Comparison of ENCODE assay signal across 10 mouse cellular contexts in the genomic region with DNA sequence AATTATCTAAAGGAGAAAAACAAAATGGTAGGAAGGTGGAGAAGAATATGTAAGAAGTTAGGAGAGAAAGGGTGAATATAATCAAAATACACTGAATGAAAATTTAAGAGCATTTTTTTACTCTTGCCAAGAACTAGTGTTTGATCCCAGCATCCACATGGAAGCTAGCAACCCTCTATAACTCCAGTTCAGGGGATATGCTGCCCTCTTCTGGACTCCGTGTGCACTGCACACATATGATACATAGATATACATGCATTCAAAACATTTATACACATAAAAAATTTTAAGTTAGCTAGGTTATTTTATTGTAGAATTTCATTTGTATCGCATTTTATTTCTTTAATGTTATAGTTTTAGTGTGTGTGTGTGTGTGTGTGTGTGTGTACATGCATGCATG. TPM values are rescaled to one million over a fixed set of nuclear protein-coding genes. Genes with fewer than 3 reads are reported as not detected.
DNase-seq lines count a peak whose midpoint lies in the region; ATAC-seq and TF ChIP-seq lines count a peak whose summit lies in the region.
"Had no signal": no experiment of that assay in that cellular context is flagged by ENCODE, and none has a peak within 500 bp of the region (broad histone marks: within the 10 kb centered on the region; RNA-seq: fewer than 3 reads in every experiment).

No protein-coding gene starts in this region.

- H3K4me1 ChIP-seq in hindbrain, embryonic 11.5 days (replicated peaks; ENCODE audit: control insufficient read depth, insufficient read depth, low read length): no peaks in the 10 kb centered on the region
- H3K4me1 ChIP-seq in hindbrain, embryonic 14.5 days (replicated peaks; ENCODE audit: control insufficient read depth, insufficient read depth, low read length): no peaks in the 10 kb centered on the region
- H3K4me1 ChIP-seq in lung, adult 2 months (ENCODE audit: control insufficient read depth, insufficient read depth, low read length): no peaks in the 10 kb centered on the region
- H3K4me1 ChIP-seq in MEL (ENCODE audit: control insufficient read depth in 1 of 2, insufficient read depth in 2 of 2, low read length in 2 of 2): no peaks in the 10 kb centered on the region; a peak in 2 of 4 replicates
- no peaks in the 10 kb centered on the region for H3K4me1 ChIP-seq in limb, embryonic 10.5 days
- H3K4me1 ChIP-seq: kidney, embryonic 15.5 days; limb, embryonic 15.5 days had no signal

- DNase-seq in hindbrain, embryonic 11.5 days (ENCODE audit: low spot score): peak; percentile 10
- no peak for DNase-seq in hindbrain, embryonic 14.5 days (ENCODE audit: low spot score)
- DNase-seq in lung, postnatal 36 days: peak; percentile 15
- no peak for DNase-seq in lung, adult 2 months
- DNase-seq in MEL (ENCODE audit: low read depth, low spot score): peak; percentile 72
- DNase-seq in retina, embryonic 14.5 days (ENCODE audit: low spot score): peak; percentile 25
- no peak for DNase-seq in limb, embryonic 10.5 days (ENCODE audit: low spot score)
- DNase-seq in gastrocnemius, postnatal 10 days: no peak

- no peaks in the 10 kb centered on the region for H3K27me3 ChIP-seq in hindbrain, embryonic 11.5 days (ENCODE audit: control insufficient read depth, insufficient read depth, low read length)
- H3K27me3 ChIP-seq in hindbrain, embryonic 14.5 days (ENCODE audit: control insufficient read depth, insufficient read depth, low read length): no peaks in the 10 kb centered on the region
- peaks cover 4 to 6% of the 10 kb centered on the region in 2 experiments for H3K27me3 ChIP-seq in MEL (ENCODE audit: control insufficient read depth in 1 of 2, insufficient read depth in 2 of 2, low read length in 2 of 2)
- H3K27me3 ChIP-seq in limb, embryonic 10.5 days (ENCODE audit: low read depth, poor library complexity, severe bottlenecking): no peaks in the 10 kb centered on the region
- H3K27me3 ChIP-seq: kidney, embryonic 15.5 days; limb, embryonic 15.5 days had no signal

- ATAC-seq in hindbrain, embryonic 11.5 days (ENCODE audit: low FRiP score): no peak
- ATAC-seq in hindbrain, embryonic 14.5 days (ENCODE audit: low FRiP score): no peak

- TF ChIP-seq CTCF in lung, adult 2 months (IDR thresholded peaks at IDR 0.05; ENCODE audit: insufficient read depth, low read length): no peak
- TF ChIP-seq CTCF in MEL (IDR thresholded peaks at IDR 0.05 in 2 of 3, conservative IDR thresholded peaks at IDR 0.05 in 1 of 3; ENCODE audit: control insufficient read depth in 1 of 3, insufficient read depth in 1 of 3, low read depth in 2 of 3, low read length in 3 of 3, poor library complexity in 1 of 3, severe bottlenecking in 1 of 3): peak; percentile 49 to 64 (median 64)

- TF ChIP-seq RAD21 in MEL (IDR thresholded peaks at IDR 0.05; ENCODE audit: low read depth, low read length): peak; percentile 62

- H3K9me3 ChIP-seq in hindbrain, embryonic 11.5 days (ENCODE audit: control insufficient read depth, low read length): no peaks in the 10 kb centered on the region
- no peaks in the 10 kb centered on the region for H3K9me3 ChIP-seq in hindbrain, embryonic 14.5 days (ENCODE audit: control insufficient read depth, low read length)
- no peaks in the 10 kb centered on the region for H3K9me3 ChIP-seq in MEL (replicated peaks; ENCODE audit: insufficient read depth, low read length)
- no peaks in the 10 kb centered on the region for H3K9me3 ChIP-seq in limb, embryonic 10.5 days (replicated peaks)
- H3K9me3 ChIP-seq: kidney, embryonic 15.5 days; limb, embryonic 15.5 days had no signal

- H3K27ac ChIP-seq in hindbrain, embryonic 11.5 days (ENCODE audit: low read depth, low read length): no peak overlapping the region
- no peak overlapping the region for H3K27ac ChIP-seq in hindbrain, embryonic 14.5 days
- no peak overlapping the region for H3K27ac ChIP-seq in MEL (ENCODE audit: control insufficient read depth, low read depth, low read length)
- no peak overlapping the region for H3K27ac ChIP-seq in limb, embryonic 10.5 days
- H3K27ac ChIP-seq: kidney, embryonic 15.5 days; limb, embryonic 15.5 days had no signal

- H3K4me3 ChIP-seq in hindbrain, embryonic 11.5 days (ENCODE audit: low read depth, low read length): no peak overlapping the region
- no peak overlapping the region for H3K4me3 ChIP-seq in hindbrain, embryonic 14.5 days (replicated peaks; ENCODE audit: low read length)
- no peak overlapping the region for H3K4me3 ChIP-seq in lung, adult 2 months (replicated peaks; ENCODE audit: extremely low read depth, low read depth, low read length)
- no peak overlapping the region for H3K4me3 ChIP-seq in MEL (ENCODE audit: control insufficient read depth in 1 of 2, insufficient read depth in 1 of 2, low read depth in 2 of 2, low read length in 2 of 2)
- H3K4me3 ChIP-seq in limb, embryonic 10.5 days: no peak overlapping the region
- H3K4me3 ChIP-seq: kidney, embryonic 15.5 days; limb, embryonic 15.5 days had no signal

- no peak overlapping the region for H3K4me2 ChIP-seq in hindbrain, embryonic 11.5 days (replicated peaks; ENCODE audit: low read depth, low read length)
- no peak overlapping the region for H3K4me2 ChIP-seq in hindbrain, embryonic 14.5 days (replicated peaks)
- H3K4me2 ChIP-seq: kidney, embryonic 15.5 days; limb, embryonic 15.5 days had no signal

- 43% methylated on average over 2 of the region's 2 CpGs for WGBS in hindbrain, embryonic 11.5 days
- 27% methylated on average over 2 of the region's 2 CpGs for WGBS in hindbrain, embryonic 14.5 days
- WGBS in lung, adult 2 months: 40% methylated on average over 2 of the region's 2 CpGs
- 41% methylated on average over 2 of the region's 2 CpGs for WGBS in limb, embryonic 10.5 days

- TF ChIP-seq EP300 in MEL (IDR thresholded peaks at IDR 0.05; ENCODE audit: low read depth in 1 of 2, low read length in 2 of 2): no peak

- H3K79me2 ChIP-seq in MEL (ENCODE audit: control insufficient read depth, insufficient read depth, low read length, poor library complexity): no peaks in the 10 kb centered on the region

- H3K36me3 ChIP-seq in hindbrain, embryonic 11.5 days (ENCODE audit: control insufficient read depth, insufficient read depth, low read length): no peaks in the 10 kb centered on the region
- no peaks in the 10 kb centered on the region for H3K36me3 ChIP-seq in hindbrain, embryonic 14.5 days (replicated peaks; ENCODE audit: control insufficient read depth, insufficient read depth)
- no peaks in the 10 kb centered on the region for H3K36me3 ChIP-seq in MEL (ENCODE audit: control insufficient read depth in 1 of 2, insufficient read depth in 2 of 2, low read length in 2 of 2)
- no peaks in the 10 kb centered on the region for H3K36me3 ChIP-seq in limb, embryonic 10.5 days
- H3K36me3 ChIP-seq: kidney, embryonic 15.5 days; limb, embryonic 15.5 days had no signal

- TF ChIP-seq POLR2A in lung, adult 2 months (IDR thresholded peaks at IDR 0.05; ENCODE audit: borderline replicate concordance, extremely low read depth, low read depth, low read length): no peak
- no peak for TF ChIP-seq POLR2A in MEL (IDR thresholded peaks at IDR 0.05; ENCODE audit: control insufficient read depth in 1 of 2, insufficient read depth in 1 of 2, low read depth in 1 of 2, low read length in 2 of 2, poor library complexity in 1 of 2)

- H3K9ac ChIP-seq in hindbrain, embryonic 11.5 days (ENCODE audit: low read depth, low read length): no peak overlapping the region
- H3K9ac ChIP-seq in hindbrain, embryonic 14.5 days: no peak overlapping the region
- no peak overlapping the region for H3K9ac ChIP-seq in MEL (ENCODE audit: control insufficient read depth, low read depth, low read length, poor library complexity, severe bottlenecking)
- H3K9ac ChIP-seq: kidney, embryonic 15.5 days; limb, embryonic 15.5 days had no signal

TF ChIP-seq in MEL, 35 proteins besides CTCF, POLR2A, EP300 and RAD21 (continues in another document):
- TF ChIP-seq TBP (IDR thresholded peaks at IDR 0.05; ENCODE audit: low read depth, low read length) (no peak), NRF1 (IDR thresholded peaks at IDR 0.05; ENCODE audit: insufficient read depth, low read depth, low read length, poor library complexity, severe bottlenecking) (no peak), SMC3 (IDR thresholded peaks at IDR 0.05; ENCODE audit: low read depth, low read length) (peak; percentile 51), ZKSCAN1 (IDR thresholded peaks at IDR 0.05; ENCODE audit: low read depth, low read length) (no peak), MXI1 (IDR thresholded peaks at IDR 0.05; ENCODE audit: low read depth, low read length) (no peak), SIN3A (IDR thresholded peaks at IDR 0.05; ENCODE audit: low read length) (no peak), UBTF (IDR thresholded peaks at IDR 0.05; ENCODE audit: borderline replicate concordance, insufficient read depth, low read depth, low read length) (no peak), POLR2AphosphoS5 (IDR thresholded peaks at IDR 0.05; ENCODE audit: borderline replicate concordance, low read depth, low read length) (no peak), MYC (IDR thresholded peaks at IDR 0.05; ENCODE audit: low read depth, low read length) (no peak; the same call in 1 of the 2 replicates), ZC3H11A (IDR thresholded peaks at IDR 0.05; ENCODE audit: low read depth, low read length) (peak; percentile 40; the same call in 1 of the 2 replicates), MAFK (IDR thresholded peaks at IDR 0.05; ENCODE audit: borderline replicate concordance, low read depth, low read length) (no peak), TCF12 (IDR thresholded peaks at IDR 0.05; ENCODE audit: low read depth, low read length) (no peak)

RNA-seq across cellular contexts. Expression of a gene that starts 6.3 kb away (rescaled TPM):
- polyA plus RNA-seq in hindbrain, embryonic 11.5 days (2014; fragmentation: Nextera tagmentation; extraction: Ambion mirVana): 12.0 and 14.1 TPM in 2 replicates
- 13.3 and 15.2 TPM in 2 replicates for polyA plus RNA-seq in hindbrain, embryonic 14.5 days (2014; fragmentation: Nextera tagmentation; extraction: Ambion mirVana)
- 2.0 and 2.9 TPM in 2 replicates for polyA plus RNA-seq in lung, adult 2 months (2012; rRNA removed)
- 8.1 and 12.4 TPM in 2 replicates for total RNA-seq in MEL (2012; rRNA removed)
- 10 to 100 TPM in 1 of 2 experiments, not detected in 1; 10.4 TPM for polyA plus RNA-seq in MEL (2012; ENCODE audit: insufficient read depth in 1 of 2, insufficient read length in 2 of 2, low read depth in 1 of 2, low replicate concordance in 2 of 2, missing spikeins in 1 of 2)
- 12.8 and 17.8 TPM in 2 replicates for polyA plus RNA-seq in limb, embryonic 10.5 days (2016; fragmentation: Nextera tagmentation; extraction: Ambion mirVana)
- total RNA-seq in gastrocnemius, postnatal 10 days (2021): 10 to 100 TPM; 28.6 to 37.7 TPM

RNA-seq across cellular contexts. Expression of a gene that starts 50.2 kb away (rescaled TPM):
- polyA plus RNA-seq in hindbrain, embryonic 11.5 days (2014; fragmentation: Nextera tagmentation; extraction: Ambion mirVana): 0.45 and 0.83 TPM in 2 replicates
- polyA plus RNA-seq in hindbrain, embryonic 14.5 days (2014; fragmentation: Nextera tagmentation; extraction: Ambion mirVana): 0.95 and 1.0 TPM in 2 replicates
- polyA plus RNA-seq in lung, adult 2 months (2012; rRNA removed): 1.2 and 1.4 TPM in 2 replicates
- total RNA-seq in MEL (2012; rRNA removed): 2.7 and 3.6 TPM in 2 replicates
- polyA plus RNA-seq in MEL (2012; ENCODE audit: insufficient read depth in 1 of 2, insufficient read length in 2 of 2, low read depth in 1 of 2, low replicate concordance in 2 of 2, missing spikeins in 1 of 2): 1 to 10 TPM in 1 of 2 experiments, not detected in 1; 3.9 TPM
- polyA plus RNA-seq in limb, embryonic 10.5 days (2016; fragmentation: Nextera tagmentation; extraction: Ambion mirVana): 0.60 and 0.68 TPM in 2 replicates
- under 1 TPM; 0.75 to 0.87 TPM for total RNA-seq in gastrocnemius, postnatal 10 days (2021)

Comparison
In these comparisons a context has a peak if more than half of its experiments do, and no peak if none do; other contexts are left out.
1. DNase-seq: peak in hindbrain, embryonic 11.5 days (single experiment), lung, postnatal 36 days (single experiment), MEL (single experiment) and retina, embryonic 14.5 days (single experiment); none in hindbrain, embryonic 14.5 days (single experiment), lung, adult 2 months (single experiment), limb, embryonic 10.5 days (single experiment) and gastrocnemius, postnatal 10 days (single experiment).